Mouse (Mus musculus) fibroblast of lung, adult 2 months (primary cell): ENCODE results near the gene Hspa1a.
"Not testable (repeated sequence)": the region's sequence is repeated elsewhere in the genome, so short reads cannot be mapped to it uniquely, and the experiment has no call there.

Experiments
- DNase-seq: peaks from one replicate; pipeline ENCODE4 v3.0.0-alpha.2; 2011; ENCODE audit warnings: low read depth

Gene Hspa1a

DNA sequence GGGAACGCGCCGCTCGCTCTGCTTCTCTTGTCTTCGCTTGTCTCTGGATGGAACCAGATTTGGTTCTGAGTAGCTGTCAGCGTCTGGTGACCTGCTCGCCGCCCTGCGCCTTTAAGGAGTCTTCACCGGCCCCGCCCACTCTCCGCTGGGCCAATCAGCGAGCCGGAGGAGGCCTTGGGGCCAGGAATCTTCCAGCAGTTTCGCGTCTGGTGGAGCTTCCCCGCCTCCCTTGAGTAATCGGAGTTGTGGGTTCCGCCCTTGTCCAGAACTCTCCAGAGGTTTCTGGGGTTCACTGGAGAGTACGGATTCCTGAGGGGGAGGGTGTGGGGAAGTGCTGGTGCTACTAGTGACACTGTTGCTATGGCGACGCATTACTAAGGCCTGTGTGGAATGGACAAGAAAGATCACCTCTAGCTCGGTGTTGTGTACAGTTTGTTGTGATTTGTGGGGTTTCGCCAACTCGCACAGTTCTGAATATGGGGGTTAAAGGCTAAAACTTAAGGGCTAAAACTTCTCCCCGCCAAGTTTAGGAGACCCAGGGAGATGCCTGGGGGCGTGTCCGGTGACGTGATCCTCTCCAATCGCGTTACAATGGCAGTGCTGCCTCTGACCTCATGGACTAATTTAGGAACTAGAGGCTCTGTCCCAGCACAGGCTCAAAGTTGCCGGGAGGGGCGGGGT, at the start of gene Hspa1a, which contains the start of gene Hspa1l:
Gene Hspa1a, minus strand, starts transcription at position 88 of the 681 bp plus-strand sequence.
Gene Hspa1l, plus strand, starts transcription at position 635 of the 681 bp plus-strand sequence.
- DNase-seq, result not testable (repeated sequence)

DNA sequence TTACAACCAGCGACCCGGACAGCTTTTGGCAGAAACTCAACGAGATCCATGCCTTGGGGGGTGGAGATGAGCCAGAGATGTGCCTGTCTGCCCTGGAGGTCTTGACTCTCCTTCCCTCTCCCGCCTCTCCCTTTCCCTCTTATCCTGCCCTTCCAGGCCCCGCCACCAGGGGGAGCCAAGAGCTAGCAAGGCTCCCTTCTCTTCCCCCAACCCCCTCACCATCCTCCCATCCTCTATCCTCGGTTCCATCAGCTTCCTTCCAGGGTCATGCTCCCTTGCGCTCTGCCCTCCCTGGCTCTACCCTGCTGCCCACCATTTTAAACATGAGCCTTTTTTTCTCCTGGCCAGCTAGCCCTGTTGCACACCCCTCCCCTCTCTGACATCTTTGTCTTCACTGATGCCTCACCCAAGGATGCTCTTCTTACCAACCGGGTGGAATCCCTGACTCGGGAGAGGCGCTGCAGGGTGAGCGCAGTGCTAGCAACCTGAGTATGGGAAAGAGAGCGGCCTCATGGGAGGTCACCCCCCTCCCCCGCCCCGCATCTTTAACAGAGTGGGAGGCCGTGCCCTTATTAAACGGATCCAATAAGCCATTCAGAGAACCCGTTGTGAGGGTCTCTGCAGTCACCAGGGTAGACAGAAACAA, 49.3 kb upstream of the Hspa1a start:
- DNase-seq, result no peak

DNA sequence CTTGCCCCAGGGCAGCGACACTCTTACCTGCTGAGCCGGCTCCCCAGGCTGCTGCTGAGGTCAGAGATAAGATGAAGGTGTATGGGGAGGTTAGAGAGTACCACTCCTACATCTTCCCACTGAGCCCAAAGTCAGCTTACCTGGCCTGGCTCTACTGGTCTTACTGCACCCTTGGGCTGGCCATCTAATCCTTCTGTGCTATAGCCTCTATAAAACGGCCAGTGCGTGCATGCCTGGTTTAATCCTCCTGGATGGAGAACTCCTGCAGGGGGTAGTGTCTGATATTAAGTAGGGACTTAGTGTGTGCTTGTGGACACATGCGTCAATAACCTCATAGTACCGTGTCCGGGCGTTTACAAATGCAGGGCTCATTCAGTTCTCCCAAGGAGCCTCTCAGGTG, 48.6 kb upstream of the Hspa1a start:
- DNase-seq, result no peak

DNA sequence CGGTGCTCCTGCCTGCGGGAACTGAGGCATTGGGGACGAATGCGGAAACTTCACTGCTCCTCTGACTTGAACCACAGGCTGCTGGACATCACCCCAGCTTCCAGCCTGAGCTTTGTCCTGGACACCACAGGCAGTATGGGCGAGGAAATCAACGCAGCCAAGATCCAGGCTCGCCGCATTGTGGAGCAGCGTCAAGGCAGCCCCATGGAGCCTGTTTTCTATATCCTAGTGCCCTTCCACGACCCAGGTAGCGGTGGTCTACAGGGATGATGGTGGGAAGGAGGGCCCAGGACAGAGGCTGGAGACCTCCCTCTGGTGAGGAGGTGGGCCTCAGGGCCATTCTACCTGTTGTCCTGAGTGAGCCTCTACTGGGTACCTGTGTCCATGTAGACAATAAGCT, 47.9 kb upstream of the Hspa1a start:
- no peak for DNase-seq

DNA sequence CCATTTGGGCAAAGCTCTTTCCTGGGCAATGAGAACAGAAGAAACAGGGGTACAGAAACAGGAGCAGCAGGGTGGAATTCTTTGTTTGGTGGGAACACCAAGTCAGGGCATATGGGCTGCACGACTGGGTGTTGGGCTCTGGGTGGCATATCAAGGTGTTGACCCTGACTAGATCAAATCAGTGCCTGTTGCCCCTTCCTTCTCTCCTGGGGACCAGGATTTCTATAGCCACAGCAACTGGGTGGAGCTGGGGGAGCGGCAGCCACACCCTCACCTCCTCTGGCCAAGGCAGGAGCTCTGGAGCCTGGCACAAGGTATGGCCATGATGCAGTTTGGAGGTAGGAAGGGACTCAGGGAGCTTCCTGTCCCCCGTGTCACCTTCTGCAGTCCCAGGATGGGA, 46.2 kb upstream of the Hspa1a start:
- DNase-seq, result no peak

DNA sequence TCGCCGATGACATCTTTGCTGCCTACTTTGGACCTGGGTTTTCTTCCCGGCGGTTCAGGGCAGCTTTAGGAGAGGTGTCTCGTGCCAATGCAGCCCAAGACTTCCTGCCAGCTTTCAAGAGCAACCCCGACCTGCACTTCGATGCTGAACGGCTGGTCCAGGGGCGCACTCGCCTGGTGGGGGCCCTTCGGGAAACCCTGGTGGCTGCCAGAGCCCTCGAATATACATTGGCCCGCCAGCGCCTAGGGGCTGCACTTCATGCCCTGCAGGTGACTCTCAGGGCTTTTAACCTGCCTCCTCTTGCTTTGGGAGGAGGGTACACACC, 45.7 kb upstream of the Hspa1a start:
- DNase-seq, result no peak

DNA sequence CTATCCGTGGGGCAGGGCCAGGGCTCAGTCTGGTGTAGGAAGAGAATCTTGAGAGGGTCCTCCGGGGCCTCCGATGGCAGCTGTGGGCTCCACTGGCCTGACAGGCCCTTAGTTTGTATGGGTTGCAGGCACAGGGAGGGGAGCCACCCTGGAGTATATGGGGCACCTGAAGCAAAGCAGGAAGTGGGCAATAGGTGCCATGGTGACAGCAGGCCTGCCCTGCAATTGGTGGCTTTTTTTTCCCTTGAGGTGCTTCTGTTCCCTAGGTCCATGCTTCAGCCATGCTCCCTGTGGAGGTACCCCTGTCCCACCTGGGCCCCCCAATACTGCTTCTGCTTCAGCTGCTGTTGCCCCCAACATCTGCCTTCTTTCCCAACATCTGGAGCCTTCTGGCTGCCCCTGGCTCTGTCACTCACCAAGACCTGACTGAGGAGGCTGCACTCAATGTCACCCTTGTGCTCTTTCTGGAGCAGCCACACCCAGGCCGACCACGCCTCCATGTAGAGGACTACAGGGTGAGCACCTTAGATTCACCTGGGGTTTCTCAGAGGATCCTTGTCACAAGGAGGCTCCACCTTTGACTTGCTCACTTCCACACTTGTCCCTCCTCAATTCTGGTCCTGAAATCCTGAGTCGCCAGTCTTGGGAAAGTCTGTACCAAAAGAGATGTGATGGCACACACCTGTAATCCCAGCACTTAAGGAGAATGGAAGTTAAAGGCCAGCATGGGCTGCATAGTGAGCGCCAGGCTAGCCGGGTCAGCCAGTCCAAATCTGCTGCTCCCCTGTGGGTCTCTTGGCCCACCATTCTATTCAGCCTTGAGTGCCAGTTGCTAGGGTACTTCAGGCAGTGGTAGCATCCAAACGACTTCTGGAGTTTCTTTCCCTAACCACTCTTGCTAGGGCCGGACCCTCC, 45.1 kb upstream of the Hspa1a start:
- no peak for DNase-seq

DNA sequence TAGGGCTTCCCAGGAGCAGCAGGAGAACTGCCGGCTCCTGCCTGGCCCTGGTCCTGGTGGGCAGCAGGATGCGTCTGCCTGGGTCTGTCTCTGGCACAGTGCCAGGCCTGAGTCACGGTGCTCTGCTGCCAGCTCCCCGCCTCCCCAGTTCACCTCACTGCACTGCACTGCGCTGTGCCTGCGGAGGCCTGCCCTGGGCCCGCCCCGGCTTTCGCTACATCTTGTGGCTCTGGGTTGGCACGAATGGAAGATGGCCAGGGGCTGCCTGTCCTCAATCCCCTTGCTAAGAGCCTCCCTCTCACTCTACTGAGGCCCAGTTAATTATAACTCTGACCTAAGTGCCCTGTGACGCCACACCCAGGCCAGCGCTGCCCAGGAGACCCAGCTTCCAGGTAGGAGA, 44.4 kb upstream of the Hspa1a start, which contains the start of gene Vwa7:
Gene Vwa7, plus strand, starts transcription at position 204 of the 400 bp plus-strand sequence.
- no peak for DNase-seq

DNA sequence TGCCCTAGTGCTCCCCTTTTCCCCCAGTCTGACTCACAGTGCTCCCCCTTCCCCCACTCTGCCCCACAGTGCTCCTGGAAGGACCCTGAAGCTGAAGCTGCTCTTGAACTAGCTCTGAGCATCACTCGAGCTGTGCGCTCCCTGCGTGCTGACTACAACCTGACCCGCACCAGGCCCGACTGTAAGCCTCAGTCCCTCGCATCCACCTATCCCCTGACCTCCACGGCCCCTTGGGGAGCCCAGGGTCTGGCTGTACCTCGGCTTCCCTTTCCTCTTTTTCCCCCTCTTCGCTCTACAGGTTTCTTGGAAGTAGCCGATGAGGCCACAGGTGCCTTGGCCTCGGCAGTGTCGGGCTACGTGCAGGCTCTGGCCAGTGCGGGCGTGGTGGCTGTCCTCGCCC, 43.3 kb upstream of the Hspa1a start:
- no peak for DNase-seq

DNA sequence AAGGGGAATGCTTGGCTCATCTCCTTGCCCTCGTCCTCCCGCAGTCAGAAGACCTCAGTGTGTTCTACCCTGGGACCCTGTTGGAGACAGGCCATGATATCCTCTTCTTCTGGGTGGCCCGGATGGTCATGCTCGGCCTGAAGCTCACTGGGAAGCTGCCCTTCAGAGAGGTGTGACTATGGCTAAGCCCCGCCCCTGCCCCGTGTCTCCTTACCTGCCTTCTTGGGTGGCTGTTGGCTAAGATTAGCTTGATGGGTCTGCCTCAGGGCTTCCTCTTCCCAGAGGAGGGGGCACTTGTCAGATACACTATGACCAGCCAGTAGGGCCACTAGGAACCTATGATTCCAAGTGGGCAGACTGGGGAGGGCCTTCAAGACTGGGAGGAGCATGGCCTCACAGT, 41.3 kb upstream of the Hspa1a start:
- DNase-seq, result no peak

DNA sequence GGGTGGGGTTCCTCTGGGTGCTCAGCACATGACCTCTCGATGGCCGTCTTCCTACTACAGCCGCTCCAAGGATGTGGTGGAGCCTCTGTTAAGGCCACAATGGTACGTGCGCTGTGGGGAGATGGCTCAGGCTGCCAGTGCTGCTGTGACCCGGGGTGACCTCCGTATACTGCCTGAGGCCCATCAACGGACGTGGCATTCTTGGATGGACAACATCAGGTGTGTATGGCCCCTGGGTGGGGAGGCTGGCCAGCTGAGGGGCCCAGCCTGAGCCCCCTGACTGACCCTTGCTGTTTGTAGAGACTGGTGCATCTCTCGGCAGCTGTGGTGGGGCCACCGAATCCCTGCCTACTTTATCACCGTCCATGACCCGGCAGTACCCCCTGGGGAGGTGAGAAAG, 40.5 kb upstream of the Hspa1a start:
- no peak for DNase-seq

DNA sequence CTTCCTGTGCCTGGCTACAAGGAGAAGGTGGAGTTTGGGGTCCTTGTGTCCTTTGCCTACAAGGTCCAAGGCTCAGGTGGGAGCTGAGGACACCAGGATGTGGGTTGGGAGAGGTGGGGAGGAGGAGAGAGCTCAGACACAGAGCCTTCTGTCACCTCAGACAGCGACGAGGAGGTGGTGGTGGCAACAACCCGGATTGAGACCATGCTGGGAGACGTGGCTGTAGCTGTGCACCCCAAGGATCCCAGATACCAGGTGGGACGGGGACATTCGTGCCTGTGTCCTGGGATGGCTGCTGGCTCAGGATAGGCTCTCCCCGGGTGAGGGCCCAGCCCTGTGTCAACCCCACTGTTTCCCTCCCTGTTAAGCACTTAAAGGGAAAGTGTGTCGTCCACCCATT, 39.5 kb upstream of the Hspa1a start:
- DNase-seq, result no peak

DNA sequence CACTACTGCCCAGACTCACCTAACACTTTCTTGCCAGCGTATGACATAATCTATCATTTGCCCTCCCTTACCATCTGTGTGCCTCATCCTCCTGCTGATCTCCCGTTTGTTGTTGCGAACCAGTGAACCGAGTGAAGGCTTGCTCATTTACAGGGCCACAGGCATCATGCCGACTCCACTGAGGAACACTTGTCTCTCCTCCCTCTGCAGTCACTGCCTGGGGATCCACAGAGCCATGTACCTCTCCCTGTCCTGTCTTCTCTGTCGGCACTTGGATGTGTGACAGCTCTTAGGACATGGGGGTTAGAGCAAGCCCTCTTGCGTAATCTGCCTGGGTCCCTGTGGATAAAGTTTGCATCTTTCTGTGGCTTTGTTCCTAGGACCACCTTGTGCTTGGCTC, 37.6 kb upstream of the Hspa1a start:
- DNase-seq, result no peak

DNA sequence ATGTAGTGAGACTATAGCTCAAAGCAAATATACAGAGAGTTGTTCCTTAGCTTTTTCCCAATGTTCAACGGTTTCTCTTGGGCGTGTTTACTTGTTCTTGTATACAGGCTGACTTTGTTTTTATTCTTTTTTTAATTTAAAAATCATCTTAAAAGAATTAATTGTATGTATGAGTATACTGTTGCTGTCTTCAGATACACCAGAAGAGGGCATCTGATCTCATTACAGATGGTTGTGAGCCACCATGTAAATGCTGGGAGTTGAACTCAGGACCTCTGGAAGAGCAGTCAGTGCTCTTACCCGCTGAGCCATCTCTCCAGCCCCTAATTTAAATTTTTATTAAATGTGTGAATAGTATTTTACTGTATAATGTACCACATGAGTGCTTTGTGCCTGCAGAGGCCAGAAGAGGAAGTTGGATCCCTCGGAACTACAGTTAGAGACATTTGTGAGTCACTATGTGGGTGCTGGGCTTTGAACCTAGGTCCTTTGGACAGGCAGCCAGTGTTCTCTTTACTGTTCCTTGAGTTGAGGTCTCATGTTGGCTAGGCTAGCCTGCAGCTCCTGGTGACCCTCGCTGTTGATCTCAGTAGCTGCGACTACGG, 35.5 kb upstream of the Hspa1a start:
- DNase-seq, result no peak

DNA sequence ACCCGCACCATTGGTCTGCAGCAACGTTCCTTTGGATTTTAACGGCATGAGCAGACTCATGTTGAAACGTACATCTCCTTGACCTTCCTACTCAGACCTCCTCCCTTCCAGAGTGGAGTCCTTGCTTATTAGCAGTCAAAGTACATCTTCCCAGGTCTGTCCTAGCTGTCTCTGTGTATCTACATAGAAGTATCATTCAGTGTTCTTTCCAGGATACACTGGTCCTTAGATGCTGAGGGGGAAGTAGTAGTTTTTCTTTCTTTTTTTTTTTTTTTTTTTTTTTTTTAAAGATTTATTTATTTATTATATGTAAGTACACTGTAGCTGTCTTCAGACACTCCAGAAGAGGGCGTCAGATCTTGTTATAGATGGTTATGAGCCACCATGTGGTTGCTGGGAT, 33.9 kb upstream of the Hspa1a start:
- DNase-seq, result not testable (repeated sequence)

DNA sequence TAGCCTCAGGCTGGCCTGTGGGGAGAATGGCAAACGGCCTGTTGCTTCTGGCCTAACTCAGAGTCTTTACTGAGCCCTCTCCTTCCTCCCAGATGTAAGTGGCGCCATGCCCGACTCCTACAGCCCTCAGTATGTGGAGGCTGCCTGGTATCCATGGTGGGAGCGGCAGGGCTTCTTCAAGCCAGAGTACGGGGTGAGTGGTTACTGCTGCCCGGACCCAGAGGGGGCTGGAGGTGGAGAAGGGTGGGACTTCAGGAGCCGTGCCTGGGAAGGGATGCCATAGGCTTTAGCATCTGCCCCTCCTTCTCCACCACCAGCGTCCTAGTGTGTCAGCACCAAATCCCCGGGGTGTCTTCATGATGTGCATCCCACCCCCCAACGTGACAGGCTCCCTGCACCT, 33.2 kb upstream of the Hspa1a start:
- DNase-seq, result no peak

DNA sequence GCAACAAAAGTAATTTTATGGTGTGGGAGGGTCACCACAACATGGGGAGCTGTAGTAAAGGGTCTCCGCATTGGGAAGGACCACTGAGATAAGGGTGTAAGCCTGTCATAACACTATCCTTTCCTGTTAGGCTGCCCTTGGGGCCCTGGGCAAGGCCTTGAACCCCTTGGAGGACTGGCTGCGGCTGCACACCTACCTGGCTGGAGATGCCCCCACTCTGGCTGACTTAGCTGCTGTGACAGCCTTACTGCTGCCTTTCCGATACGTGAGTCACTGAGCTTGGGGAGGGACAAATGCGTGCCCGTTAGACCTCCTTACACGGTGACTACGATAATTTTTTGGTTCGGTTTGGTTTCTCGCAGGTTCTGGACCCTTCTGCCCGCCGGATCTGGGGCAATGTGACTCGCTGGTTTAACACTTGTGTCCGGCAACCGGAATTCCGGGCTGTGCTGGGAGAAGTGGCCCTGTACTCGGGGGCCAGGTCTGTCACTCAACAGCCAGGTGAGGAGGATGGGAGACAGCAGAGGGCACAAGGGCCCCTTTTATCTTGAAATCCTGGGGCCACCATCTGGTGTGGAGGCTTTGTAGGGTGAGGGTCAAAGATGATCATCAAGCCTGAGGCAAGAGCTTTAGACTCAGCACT, 32.2 kb upstream of the Hspa1a start:
- DNase-seq, result no peak

DNA sequence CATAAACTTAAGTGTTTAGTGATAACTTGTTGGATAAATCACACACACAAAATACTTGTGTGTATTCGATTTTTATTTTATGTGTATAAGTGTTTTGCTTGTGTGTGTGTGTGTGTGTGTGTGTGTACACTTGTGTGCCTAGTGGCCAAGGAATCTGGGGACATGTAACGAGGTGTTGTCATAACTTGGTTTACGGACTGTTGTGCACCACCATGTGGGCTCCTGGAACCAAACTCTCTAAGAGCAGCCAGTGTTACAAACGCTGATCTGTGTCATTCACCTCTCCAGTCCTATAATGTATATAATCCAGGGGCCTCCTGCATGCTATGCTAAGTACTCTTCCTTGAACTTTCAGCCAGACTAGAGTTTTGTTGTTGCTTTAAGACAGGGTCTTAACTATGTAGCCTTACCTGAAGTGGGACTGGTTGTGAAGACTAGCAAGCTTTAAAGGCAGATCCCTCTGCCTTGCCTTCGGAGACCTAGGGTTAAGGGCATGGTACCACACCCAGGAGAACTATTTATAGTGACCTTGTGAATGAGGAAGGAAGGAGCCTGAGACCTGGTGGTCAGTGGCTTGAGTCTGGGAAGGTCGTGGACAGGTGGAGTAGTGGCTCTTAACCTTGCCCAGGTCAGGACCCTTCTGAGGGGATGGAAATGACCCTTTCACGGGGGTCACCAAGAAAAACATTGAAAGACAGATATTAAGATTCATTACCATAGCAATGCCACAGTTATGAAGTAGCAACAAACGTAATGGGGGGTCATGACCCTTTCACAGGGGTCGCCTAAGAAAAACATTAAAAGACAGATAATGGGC, 31.3 kb upstream of the Hspa1a start:
- DNase-seq, result no peak

DNA sequence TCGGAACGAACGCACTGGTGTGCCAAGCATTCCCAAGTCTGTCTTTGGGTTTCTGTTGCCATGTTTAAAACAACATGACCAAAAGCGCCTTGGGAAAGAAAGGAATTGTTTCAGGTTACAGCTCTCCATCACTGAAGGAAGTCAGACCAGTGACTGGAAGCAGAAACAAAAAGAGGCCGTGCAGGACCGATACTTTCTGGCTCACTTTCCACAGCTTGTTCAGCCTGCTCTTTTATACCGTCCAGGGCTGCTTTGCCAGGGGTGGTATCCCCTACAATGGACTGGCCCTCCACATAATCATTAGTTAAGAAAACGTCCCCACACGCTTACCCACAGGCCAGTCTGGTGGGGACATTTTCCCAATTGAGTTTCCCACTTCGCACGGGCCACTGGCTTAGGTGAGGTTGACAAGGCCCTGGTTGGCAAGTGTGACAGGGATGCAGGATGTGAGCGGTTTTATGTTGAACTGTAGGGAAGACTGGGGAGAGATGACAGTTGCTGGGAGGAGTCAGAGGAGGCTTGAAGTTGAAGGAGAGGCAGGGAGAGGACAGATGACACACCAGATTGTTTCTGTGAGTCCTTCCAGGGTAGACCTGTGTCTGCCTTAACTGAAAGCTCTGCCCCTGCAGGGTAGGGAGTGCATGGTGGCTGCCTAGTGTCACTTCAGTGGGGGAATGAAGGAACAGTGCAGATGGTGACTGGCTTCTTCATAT, 30.4 kb upstream of the Hspa1a start:
- no peak for DNase-seq

DNA sequence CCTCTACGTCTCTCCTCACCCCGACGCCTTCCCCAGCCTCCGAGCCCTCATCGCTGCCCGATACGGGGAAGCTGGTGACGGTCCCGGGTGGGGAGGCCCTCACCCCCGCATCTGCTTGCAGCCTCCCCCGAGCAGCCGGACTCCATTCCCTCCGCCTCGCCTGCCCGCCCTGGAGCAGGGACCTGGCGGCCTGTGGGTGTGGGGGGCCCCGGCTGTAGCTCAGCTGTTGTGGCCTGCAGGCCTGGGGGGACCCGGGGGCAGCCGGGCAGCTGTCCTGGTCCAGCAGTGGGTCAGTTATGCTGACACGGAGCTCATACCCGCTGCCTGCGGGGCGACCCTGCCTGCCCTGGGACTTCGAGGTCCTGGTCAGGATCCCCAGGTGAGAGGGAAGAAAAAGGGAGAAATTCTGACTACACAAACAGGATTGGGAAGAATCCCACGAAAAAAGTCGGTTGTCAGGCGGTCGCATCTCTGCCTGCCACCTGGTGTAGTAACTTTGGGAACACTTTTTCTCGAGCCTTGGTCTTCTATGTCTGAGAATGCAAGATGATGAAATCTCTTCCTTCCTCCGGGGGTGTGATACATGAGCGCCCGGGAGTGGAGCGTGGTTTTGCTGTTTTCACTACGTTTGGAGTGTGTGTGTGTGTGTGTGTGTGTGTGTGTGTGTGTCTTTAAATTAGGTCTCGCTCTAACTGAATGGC, 29.6 kb upstream of the Hspa1a start:
- DNase-seq, result peak; percentile 20
